Mouse (Mus musculus) stomach, postnatal 0 days (tissue): Measurements from ENCODE around the gene Slf2. TPM values are rescaled to one million over a fixed set of nuclear protein-coding genes. Genes with fewer than 3 reads are reported as not detected.

ENCODE experiments used
- ATAC-seq: fragments of 200-750 bp; cut with Nextera tagmentation; 2 replicates; pipeline ENCODE4 v1.8.0; 2017; ENCODE audit not compliant: low FRiP score, low TSS enrichment
- DNase-seq: peaks from one replicate; pipeline ENCODE4 v3.0.0-alpha.2; 2016; ENCODE audit warnings: low spot score
- H3K27ac ChIP-seq: fragments of 300-500 bp; sonication (generic); replicated peaks from 2 replicates; pipeline ENCODE4 v1.5.1; 2014; ENCODE audit warnings: mild to moderate bottlenecking, control low read depth
- H3K27me3 ChIP-seq: fragments of 300-500 bp; sonication (generic); 2 replicates; pipeline ENCODE4 v1.6.1; 2014; ENCODE audit warnings: low read length; ENCODE audit not compliant: control insufficient read depth, insufficient read depth
- H3K36me3 ChIP-seq: fragments of 300-500 bp; sonication (generic); 2 replicates; pipeline ENCODE4 v1.6.1; 2014; ENCODE audit warnings: low read length, mixed read lengths; ENCODE audit not compliant: control insufficient read depth, insufficient read depth
- H3K4me1 ChIP-seq: fragments of 300-500 bp; sonication (generic); replicated peaks from 2 replicates; pipeline ENCODE4 v1.6.1; 2014; ENCODE audit warnings: antibody characterized with exemption; ENCODE audit not compliant: control insufficient read depth, insufficient read depth
- H3K4me2 ChIP-seq: fragments of 300-500 bp; sonication (generic); replicated peaks from 2 replicates; pipeline ENCODE4 v1.6.1; 2014; ENCODE audit warnings: low read depth, mild to moderate bottlenecking, control low read depth, moderate library complexity
- H3K4me3 ChIP-seq: fragments of 300-500 bp; sonication (generic); 2 replicates; pipeline ENCODE4 v1.5.1; 2014; ENCODE audit warnings: low read depth, low read length, control low read depth
- H3K9ac ChIP-seq: fragments of 300-500 bp; sonication (generic); 2 replicates; pipeline ENCODE4 v1.6.1; 2014; ENCODE audit warnings: mild to moderate bottlenecking, low read length, control low read depth, mixed read lengths
- H3K9me3 ChIP-seq: fragments of 300-500 bp; sonication (generic); 2 replicates; pipeline ENCODE4 v1.6.1; 2016; ENCODE audit warnings: low read length; ENCODE audit not compliant: control insufficient read depth
- CTCF ChIP-seq: IDR thresholded peaks from 2 replicates; pipeline ENCODE4 v1.5.1; 2016; ENCODE audit warnings: antibody characterized with exemption, low read depth, mild to moderate bottlenecking, moderate library complexity
- EP300 ChIP-seq: optimal IDR thresholded peaks from 2 replicates; pipeline ENCODE3; 2016; ENCODE audit warnings: antibody characterized with exemption
- WGBS: fragments of 180-500 bp; shearing (Covaris S2); extraction: QIAGEN DNeasy Blood & Tissue Kit; methylation state at CpG from one replicate; pipeline ENCODE4 v1.1.7; 2014; 5-methylcytosine and 5-hydroxymethylcytosine counted together
- polyA plus RNA-seq: library from polyadenylated mRNA; unstranded; fragments of >200 nt; fragmentation: Nextera tagmentation; extraction: Ambion mirVana; gene quantifications from 2 replicates; pipeline ENCODE4 v1.2.1, GENCODE M21; 2015

Gene Slf2
- polyA plus RNA-seq, 1 experiment from 2014 or later: 9.3 TPM

GRCm38 (mm10) chr19:44918171-44918570 is 12.8 kb upstream of the Slf2 start:
- H3K9me3 ChIP-seq: no peaks in the 10 kb centered on the region
- DNase-seq: no peak
- 90% methylated on average over 6 of the region's 6 CpGs for WGBS
- H3K27me3 ChIP-seq: no peaks in the 10 kb centered on the region
- no peak for ATAC-seq
- no peak overlapping the region for H3K9ac ChIP-seq
- TF ChIP-seq EP300: no peak
- TF ChIP-seq CTCF: no peak
- H3K4me1 ChIP-seq: no peaks in the 10 kb centered on the region
- no peaks in the 10 kb centered on the region for H3K36me3 ChIP-seq
- H3K4me3 ChIP-seq: no peak overlapping the region
- no peak overlapping the region for H3K27ac ChIP-seq
- H3K4me2 ChIP-seq: no peak overlapping the region

- WGBS: 41% methylated on average over 1 of the region's 1 CpGs
- no peaks in the 10 kb centered on the region for H3K4me1 ChIP-seq
- ATAC-seq (no peak), DNase-seq (no peak)
- no peak overlapping the region for H3K4me2 ChIP-seq
- H3K9me3 ChIP-seq: no peaks in the 10 kb centered on the region
- no peak overlapping the region for H3K4me3 ChIP-seq
- no peak overlapping the region for H3K9ac ChIP-seq
- no peak for TF ChIP-seq EP300
- H3K36me3 ChIP-seq: no peaks in the 10 kb centered on the region
- H3K27ac ChIP-seq: 0 out of 2 replicates have a peak overlapping the region, but pooled peaks have one; percentile 4
- H3K27me3 ChIP-seq: no peaks in the 10 kb centered on the region
Measured at GRCm38 (mm10) chr19:44921466-44922139, 9.3 kb upstream of the Slf2 start.

- no peak overlapping the region for H3K9ac ChIP-seq
- no peaks in the 10 kb centered on the region for H3K36me3 ChIP-seq
- DNase-seq (no peak), ATAC-seq (no peak)
- no peak overlapping the region for H3K4me3 ChIP-seq
- no peaks in the 10 kb centered on the region for H3K9me3 ChIP-seq
- H3K4me1 ChIP-seq: no peaks in the 10 kb centered on the region
- H3K27ac ChIP-seq: no peak overlapping the region
- TF ChIP-seq CTCF (no peak), EP300 (no peak)
- WGBS: 73% methylated on average over 2 of the region's 2 CpGs
- H3K4me2 ChIP-seq: no peak overlapping the region
- H3K27me3 ChIP-seq: no peaks in the 10 kb centered on the region
Measured at GRCm38 (mm10) chr19:44922521-44922920, 8.4 kb upstream of the Slf2 start.

- 57% methylated on average over 5 of the region's 5 CpGs for WGBS
- Histone ChIP-seq H3K27me3 (no peaks in the 10 kb centered on the region), H3K9me3 (no peaks in the 10 kb centered on the region), H3K4me2 (no peak overlapping the region), H3K27ac (no peak overlapping the region), H3K36me3 (no peaks in the 10 kb centered on the region), H3K9ac (no peak overlapping the region), H3K4me1 (no peaks in the 10 kb centered on the region), H3K4me3 (no peak overlapping the region)
- ATAC-seq (no peak), DNase-seq (no peak)
- TF ChIP-seq CTCF (no peak), EP300 (no peak)
Measured at GRCm38 (mm10) chr19:44924699-44925098, 6.3 kb upstream of the Slf2 start.

GRCm38 (mm10) chr19:44926781-44927180 is 4.2 kb upstream of the Slf2 start:
- no peak overlapping the region for H3K9ac ChIP-seq
- no peaks in the 10 kb centered on the region for H3K9me3 ChIP-seq
- H3K36me3 ChIP-seq: no peaks in the 10 kb centered on the region
- DNase-seq (no peak), ATAC-seq (no peak)
- no peaks in the 10 kb centered on the region for H3K27me3 ChIP-seq
- TF ChIP-seq EP300 (no peak), CTCF (no peak)
- no peaks in the 10 kb centered on the region for H3K4me1 ChIP-seq
- WGBS: 62% methylated on average over 6 of the region's 6 CpGs
- H3K4me3 ChIP-seq: no peak overlapping the region
- H3K27ac ChIP-seq: no peak overlapping the region
- H3K4me2 ChIP-seq: no peak overlapping the region

GRCm38 (mm10) chr19:44927250-44927649 is 3.7 kb upstream of the Slf2 start:
- no peak overlapping the region for H3K9ac ChIP-seq
- H3K4me3 ChIP-seq: no peak overlapping the region
- H3K4me1 ChIP-seq: peaks cover 2% of the 10 kb centered on the region; the same call in 1 of the 2 replicates
- no peak overlapping the region for H3K4me2 ChIP-seq
- no peak for DNase-seq
- H3K27me3 ChIP-seq: no peaks in the 10 kb centered on the region
- no peaks in the 10 kb centered on the region for H3K9me3 ChIP-seq
- no peak overlapping the region for H3K27ac ChIP-seq
- no peak for ATAC-seq
- no peak for TF ChIP-seq EP300
- no peak for TF ChIP-seq CTCF
- 41% methylated on average over 1 of the region's 1 CpGs for WGBS
- H3K36me3 ChIP-seq: no peaks in the 10 kb centered on the region
